Mouse (Mus musculus) spleen, adult 2 months (tissue): ENCODE results near the gene Trim75.

Experiments used
- CTCF ChIP-seq: fragments of 200-500 bp; IDR thresholded peaks from 2 replicates; pipeline ENCODE4 v1.5.1; 2011; ENCODE audit warnings: mild to moderate bottlenecking, inconsistent platforms; ENCODE audit not compliant: insufficient read depth, insufficient read length, insufficient replicate concordance; ENCODE audit errors: extremely low read depth
- POLR2A ChIP-seq: fragments of 200-500 bp; IDR thresholded peaks from 2 replicates; pipeline ENCODE4 v1.6.1; 2011; ENCODE audit warnings: low read depth, low read length, inconsistent platforms

GRCm38 (mm10) chr8:64962836-64963235 is 24.8 kb downstream of the Trim75 start:
- TF ChIP-seq CTCF: no peak
- TF ChIP-seq POLR2A: no peak
